Mouse (Mus musculus) thymus, adult 2 months (tissue): ENCODE measurements around the gene Trit1. TPM values are rescaled to one million over a fixed set of nuclear protein-coding genes. Genes with fewer than 3 reads are reported as not detected.
A peak's percentile ranks its signal among the peaks of the same experiment; 100 is the strongest.

Source experiments
- DNase-seq: peaks from one replicate; pipeline ENCODE4 v3.0.0; 2021
- H3K27ac ChIP-seq: fragments of 200-500 bp; 2 replicates; pipeline ENCODE4 v1.5.1; 2012; ENCODE audit warnings: low read length, control low read depth; ENCODE audit not compliant: control insufficient read depth, insufficient read depth
- H3K27me3 ChIP-seq: fragments of 200-500 bp; 2 replicates; pipeline ENCODE4 v1.6.1; 2012; ENCODE audit warnings: mild to moderate bottlenecking, low read length, moderate library complexity, mixed read lengths; ENCODE audit not compliant: control insufficient read depth, insufficient read depth
- H3K36me3 ChIP-seq: fragments of 200-500 bp; 2 replicates; pipeline ENCODE4 v1.6.1; 2012; ENCODE audit warnings: mild to moderate bottlenecking, low read length, moderate library complexity; ENCODE audit not compliant: control insufficient read depth, insufficient read depth
- H3K4me1 ChIP-seq: fragments of 200-500 bp; replicated peaks from 2 replicates; pipeline ENCODE4 v1.6.1; 2012; ENCODE audit warnings: low read length; ENCODE audit not compliant: control insufficient read depth, insufficient read depth
- H3K4me3 ChIP-seq: fragments of 200-500 bp; 2 replicates; pipeline ENCODE4 v1.5.1; 2012; ENCODE audit warnings: mild to moderate bottlenecking, low read length, control low read depth, moderate library complexity; ENCODE audit not compliant: control insufficient read depth, insufficient read depth
- CTCF ChIP-seq: fragments of 200-500 bp; IDR thresholded peaks from 2 replicates; pipeline ENCODE4 v1.5.1; 2012; ENCODE audit warnings: mild to moderate bottlenecking, control low read depth, low read length, moderate library complexity, borderline replicate concordance; ENCODE audit not compliant: control insufficient read depth, poor library complexity, insufficient read depth; ENCODE audit errors: extremely low read depth
- POLR2A ChIP-seq: fragments of 200-500 bp; IDR thresholded peaks from 2 replicates; pipeline ENCODE4 v1.6.1; 2012; ENCODE audit warnings: mild to moderate bottlenecking, low read length, control low read depth, moderate library complexity; ENCODE audit not compliant: control insufficient read depth, poor library complexity, insufficient read depth; ENCODE audit errors: extremely low read depth
- WGBS: fragments of 180-500 bp; shearing (Covaris S2); methylation state at CpG from one replicate; pipeline ENCODE4 v1.1.7; 2018; 5-methylcytosine and 5-hydroxymethylcytosine counted together
- polyA plus RNA-seq: library from polyadenylated mRNA; depleted of rRNA; stranded (reverse); fragments of >200 nt; gene quantifications from 2 replicates; pipeline ENCODE4 v1.2.3, GENCODE M21; 2012

Trit1 gene
- polyA plus RNA-seq, 1 experiment, result 8.3 TPM

DNA sequence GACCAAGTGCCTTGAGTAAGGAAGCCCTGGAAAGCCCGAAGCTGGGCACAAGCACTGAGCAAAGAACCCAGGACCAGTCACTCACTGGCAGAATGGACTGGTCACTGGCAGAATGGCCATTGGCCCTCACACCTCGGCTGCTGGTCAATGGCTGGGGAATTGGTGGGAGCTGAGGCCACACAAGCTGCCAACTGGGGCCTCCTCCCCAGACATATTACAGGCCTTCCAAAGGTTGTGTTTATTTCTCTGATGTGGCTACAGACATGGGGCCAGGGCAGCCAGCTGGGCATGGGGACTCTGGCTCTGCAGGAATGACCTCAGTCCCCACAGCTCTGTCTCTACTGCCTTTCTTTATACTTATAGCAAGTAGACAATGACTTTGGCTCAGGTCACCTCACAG is 37.5 kb upstream of the Trit1 start:
- Histone ChIP-seq H3K4me3 (no peak overlapping the region), H3K27ac (no peak overlapping the region), H3K27me3 (no peaks in the 10 kb centered on the region), H3K4me1 (peaks cover 9% of the 10 kb centered on the region), H3K36me3 (no peaks in the 10 kb centered on the region)
- DNase-seq, result no peak
- WGBS, result 95% methylated on average over 2 of the region's 2 CpGs
- TF ChIP-seq POLR2A (no peak), CTCF (no peak)

- H3K27me3 ChIP-seq, result no peaks in the 10 kb centered on the region
- peaks cover 14% of the 10 kb centered on the region for H3K4me1 ChIP-seq
- no peak overlapping the region for H3K27ac ChIP-seq
- no peak overlapping the region for H3K4me3 ChIP-seq
- no peaks in the 10 kb centered on the region for H3K36me3 ChIP-seq
- WGBS, result 97% methylated on average over 3 of the region's 3 CpGs
- no peak for DNase-seq
- TF ChIP-seq CTCF (no peak), POLR2A (no peak)
These were observed 36.6 kb upstream of the Trit1 start for GRCm38 (mm10) chr4:122979826-122980225.

- no peak overlapping the region for H3K4me3 ChIP-seq
- TF ChIP-seq POLR2A (no peak), CTCF (no peak)
These were observed 35.7 kb upstream of the Trit1 start for GRCm38 (mm10) chr4:122980684-122981083.

DNA sequence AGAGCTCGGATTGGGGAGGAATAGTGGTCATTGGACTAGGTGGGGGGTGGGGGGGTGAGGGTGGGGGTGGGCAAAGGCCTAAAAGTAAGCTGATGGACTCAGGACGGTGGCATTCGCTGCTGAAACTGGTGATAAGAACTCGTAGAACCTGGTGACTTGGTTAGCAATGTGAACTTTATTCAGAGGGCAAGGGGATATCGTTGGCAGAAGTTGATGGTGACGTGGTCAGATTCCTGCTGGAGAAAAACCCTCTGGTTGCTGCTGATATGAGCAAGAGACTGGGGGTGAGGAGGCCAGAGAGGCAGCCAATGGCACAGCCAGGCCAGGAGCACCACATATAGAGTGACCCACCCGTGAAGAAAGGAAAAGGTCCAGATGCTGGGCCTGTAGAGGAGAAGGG is 35.2 kb upstream of the Trit1 start:
- Histone ChIP-seq H3K27me3 (no peaks in the 10 kb centered on the region), H3K27ac (no peak overlapping the region), H3K36me3 (no peaks in the 10 kb centered on the region), H3K4me3 (no peak overlapping the region), H3K4me1 (peaks cover 14% of the 10 kb centered on the region)
- no peak for DNase-seq
- 92% methylated on average over 7 of the region's 7 CpGs for WGBS
- TF ChIP-seq POLR2A (no peak), CTCF (no peak)

More at GRCm38 (mm10) chr4:122980684-122981083, 35.7 kb upstream of the Trit1 start:
- H3K36me3 ChIP-seq, result no peaks in the 10 kb centered on the region
- no peak overlapping the region for H3K27ac ChIP-seq
- WGBS, result 75% methylated on average over 2 of the region's 2 CpGs
- peaks cover 14% of the 10 kb centered on the region for H3K4me1 ChIP-seq
- H3K27me3 ChIP-seq, result no peaks in the 10 kb centered on the region
- no peak for DNase-seq

- no peaks in the 10 kb centered on the region for H3K36me3 ChIP-seq
- DNase-seq, result no peak
- 88% methylated on average over 3 of the region's 3 CpGs for WGBS
- TF ChIP-seq POLR2A, result no peak
- no peak for TF ChIP-seq CTCF
- H3K4me3 ChIP-seq, result no peak overlapping the region
- H3K27me3 ChIP-seq, result no peaks in the 10 kb centered on the region
- no peak overlapping the region for H3K27ac ChIP-seq
- H3K4me1 ChIP-seq, result peaks cover 14% of the 10 kb centered on the region
These were observed 34.5 kb upstream of the Trit1 start for GRCm38 (mm10) chr4:122981930-122982329.

DNA sequence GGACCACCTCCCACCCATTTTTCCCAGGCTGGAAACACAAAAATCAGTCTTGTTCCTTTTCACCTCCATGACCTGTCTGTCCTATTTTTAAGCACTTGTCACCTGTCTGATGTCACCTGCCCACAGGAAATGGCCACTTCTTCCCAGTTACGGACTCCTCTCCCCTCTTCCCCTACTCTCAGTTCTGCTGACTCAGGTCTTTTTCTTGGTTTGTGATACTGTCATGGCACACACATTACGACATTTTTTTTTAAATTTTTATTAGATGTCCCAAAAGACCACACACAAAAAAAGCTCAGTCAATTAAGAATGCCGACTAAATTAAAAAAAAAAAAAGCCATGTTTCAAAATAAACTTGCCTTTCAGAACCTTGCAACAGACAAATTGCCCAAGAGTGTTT is 33.9 kb upstream of the Trit1 start:
- no peaks in the 10 kb centered on the region for H3K36me3 ChIP-seq
- H3K4me3 ChIP-seq, result no peak overlapping the region
- TF ChIP-seq POLR2A, result no peak
- TF ChIP-seq CTCF, result no peak
- peaks cover 14% of the 10 kb centered on the region for H3K4me1 ChIP-seq
- WGBS, result 76% methylated on average over 3 of the region's 3 CpGs
- H3K27me3 ChIP-seq, result no peaks in the 10 kb centered on the region
- no peak for DNase-seq
- H3K27ac ChIP-seq, result no peak overlapping the region

DNA sequence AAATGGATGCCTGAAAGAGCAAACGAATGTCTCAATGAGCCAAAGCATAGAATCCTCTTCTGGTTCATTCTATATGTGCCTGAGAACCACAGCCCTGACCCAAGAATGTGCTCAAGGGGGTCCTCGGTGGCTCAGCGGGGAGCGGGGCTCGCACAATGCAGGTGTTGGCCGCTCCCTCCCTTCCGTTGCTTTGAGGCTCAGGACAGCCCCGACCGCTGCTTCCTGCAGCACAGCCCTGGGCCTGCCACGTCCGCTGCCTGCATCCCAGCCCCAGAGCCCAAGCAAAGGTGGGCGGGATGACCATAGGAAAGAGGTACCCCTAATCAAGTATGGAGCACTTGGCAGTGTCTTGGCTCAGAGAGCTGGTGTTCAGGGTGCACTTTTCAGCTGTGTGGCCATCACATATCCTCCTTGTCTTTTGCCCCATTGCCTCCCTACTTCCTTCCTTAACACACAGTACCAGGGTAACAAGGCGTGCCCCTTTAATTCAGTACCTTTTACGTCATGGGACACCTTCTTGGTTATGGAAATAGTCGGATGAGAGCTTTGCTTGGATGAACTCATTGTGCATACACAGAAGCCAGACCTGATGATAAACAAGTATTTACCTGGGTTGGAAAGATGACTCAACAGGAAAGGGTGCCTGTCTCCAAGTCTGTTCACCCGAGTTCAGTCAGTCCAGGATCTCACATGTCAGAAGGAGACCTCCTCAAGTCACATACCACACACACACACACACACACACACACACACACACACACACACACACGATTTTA is 32.7 kb upstream of the Trit1 start:
- H3K27ac ChIP-seq, result no peak overlapping the region
- H3K4me1 ChIP-seq, result peaks cover 14% of the 10 kb centered on the region
- H3K36me3 ChIP-seq, result no peaks in the 10 kb centered on the region
- 18% methylated on average over 17 of the region's 17 CpGs for WGBS
- H3K4me3 ChIP-seq, result peak overlapping the region; percentile 18
- DNase-seq, result peak; percentile 55
- no peaks in the 10 kb centered on the region for H3K27me3 ChIP-seq
- TF ChIP-seq CTCF (no peak), POLR2A (no peak)
